Mouse (Mus musculus) E14TG2a.4 (cell line): ENCODE results near the gene Babam1.

Experiments
- CTCF ChIP-seq: conservative IDR thresholded peaks from 2 replicates; pipeline ENCODE4 v1.5.1; 2014; ENCODE audit warnings: low read length
- NANOG ChIP-seq: IDR thresholded peaks from 2 replicates; pipeline ENCODE4 v1.6.1; 2014; ENCODE audit warnings: borderline replicate concordance, low read length, mixed read lengths

- TF ChIP-seq CTCF (no peak), NANOG (no peak)
Observed at GRCm38 (mm10) chr8:71351520-71351919, 45.1 kb upstream of the Babam1 start.
